Mouse (Mus musculus) thymus, adult 2 months (tissue): ENCODE results near the gene Galnt10.

Experiments
- CTCF ChIP-seq: fragments of 200-500 bp; IDR thresholded peaks from 2 replicates; pipeline ENCODE4 v1.5.1; 2012; ENCODE audit warnings: mild to moderate bottlenecking, control low read depth, low read length, moderate library complexity, borderline replicate concordance; ENCODE audit not compliant: control insufficient read depth, poor library complexity, insufficient read depth; ENCODE audit errors: extremely low read depth
- POLR2A ChIP-seq: fragments of 200-500 bp; IDR thresholded peaks from 2 replicates; pipeline ENCODE4 v1.6.1; 2012; ENCODE audit warnings: mild to moderate bottlenecking, low read length, control low read depth, moderate library complexity; ENCODE audit not compliant: control insufficient read depth, poor library complexity, insufficient read depth; ENCODE audit errors: extremely low read depth

DNA sequence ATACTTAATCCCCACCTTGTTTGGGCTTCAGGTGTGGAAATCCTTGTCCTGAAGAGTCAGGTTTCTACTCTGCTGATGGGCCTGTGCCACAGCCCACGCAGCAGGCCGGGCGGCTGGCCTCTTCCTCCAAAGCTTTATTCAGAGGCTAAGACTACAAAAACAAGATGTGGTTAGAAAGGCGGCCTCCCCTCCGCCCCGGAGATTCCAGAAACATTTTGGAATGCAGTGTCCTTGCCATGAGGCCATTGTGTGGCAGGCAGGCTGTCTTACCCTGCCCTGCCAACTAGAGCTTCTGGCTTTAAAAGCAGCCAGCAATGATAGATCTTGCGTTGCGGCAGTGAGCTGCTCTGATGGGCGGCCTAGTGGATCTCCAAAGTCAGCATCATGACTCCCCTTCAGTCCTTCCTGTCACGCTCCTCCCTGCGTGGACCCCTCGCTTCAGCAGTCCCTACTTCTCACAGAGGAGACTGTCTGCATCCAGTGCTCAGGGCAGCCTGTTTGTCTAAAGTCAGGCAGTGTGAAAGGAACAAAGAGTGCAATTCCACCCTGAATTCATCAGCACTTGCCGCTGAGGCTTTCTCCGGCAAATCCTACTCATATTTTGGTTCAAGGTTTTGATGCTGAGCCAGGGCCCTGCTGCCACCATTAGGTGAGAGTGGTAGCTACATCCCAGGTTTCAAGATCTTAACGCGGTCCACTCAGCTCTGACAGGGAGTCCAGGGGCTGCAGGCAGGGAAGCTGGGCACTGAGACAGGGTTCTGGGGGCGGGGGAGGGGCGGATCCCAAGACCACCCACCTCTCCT is 141.6 kb downstream of the Galnt10 start:
- TF ChIP-seq CTCF (no peak), POLR2A (no peak)
